Mouse (Mus musculus) neural tube, embryonic 14.5 days (tissue): Measurements from ENCODE around the gene Slc24a3. TPM values are rescaled to one million over a fixed set of nuclear protein-coding genes. Genes with fewer than 3 reads are reported as not detected.

Source experiments
- ATAC-seq: fragments of 200-750 bp; cut with Nextera tagmentation; 2 replicates; pipeline ENCODE4 v1.8.0; 2017; ENCODE audit warnings: low read depth, mild to moderate bottlenecking, moderate TSS enrichment, moderate library complexity
- H3K27ac ChIP-seq: fragments of 300-500 bp; sonication (generic); 2 replicates; pipeline ENCODE4 v1.5.1; 2014; ENCODE audit warnings: low read depth, mild to moderate bottlenecking, control low read depth, low read length, moderate library complexity, mixed read lengths
- H3K27me3 ChIP-seq: fragments of 300-500 bp; sonication (generic); 2 replicates; pipeline ENCODE4 v1.6.1; 2014; ENCODE audit warnings: low read length; ENCODE audit not compliant: control insufficient read depth, insufficient read depth
- H3K36me3 ChIP-seq: fragments of 300-500 bp; sonication (generic); 2 replicates; pipeline ENCODE4 v1.6.1; 2014; ENCODE audit warnings: low read length, mixed read lengths; ENCODE audit not compliant: control insufficient read depth, insufficient read depth
- H3K4me1 ChIP-seq: fragments of 300-500 bp; sonication (generic); 2 replicates; pipeline ENCODE4 v1.6.1; 2014; ENCODE audit warnings: low read length; ENCODE audit not compliant: control insufficient read depth, insufficient read depth
- H3K4me2 ChIP-seq: fragments of 300-500 bp; sonication (generic); 2 replicates; pipeline ENCODE4 v1.6.1; 2014; ENCODE audit warnings: mild to moderate bottlenecking, low read depth, low read length, control low read depth
- H3K4me3 ChIP-seq: fragments of 300-500 bp; sonication (generic); 2 replicates; pipeline ENCODE4 v1.5.1; 2014; ENCODE audit warnings: low read depth, low read length, control low read depth, mixed read lengths
- H3K9ac ChIP-seq: fragments of 300-500 bp; sonication (generic); replicated peaks from 2 replicates; pipeline ENCODE4 v1.6.1; 2014; ENCODE audit warnings: low read depth, mild to moderate bottlenecking, control low read depth, low read length, mixed read lengths
- H3K9me3 ChIP-seq: fragments of 300-500 bp; sonication (generic); 2 replicates; pipeline ENCODE4 v1.6.1; 2016; ENCODE audit warnings: low read length; ENCODE audit not compliant: control insufficient read depth
- WGBS: fragments of 180-500 bp; shearing (Covaris S2); extraction: QIAGEN DNeasy Blood & Tissue Kit; methylation state at CpG from one replicate; pipeline ENCODE4 v1.1.7; 2014; 5-methylcytosine and 5-hydroxymethylcytosine counted together
- polyA plus RNA-seq: library from polyadenylated mRNA; unstranded; fragments of >200 nt; fragmentation: Nextera tagmentation; extraction: Ambion mirVana; gene quantifications from 2 replicates; pipeline ENCODE4 v1.2.1, GENCODE M21; 2014

The Slc24a3 gene
- polyA plus RNA-seq, 1 experiment from 2014 or later: 31.2 TPM

DNA sequence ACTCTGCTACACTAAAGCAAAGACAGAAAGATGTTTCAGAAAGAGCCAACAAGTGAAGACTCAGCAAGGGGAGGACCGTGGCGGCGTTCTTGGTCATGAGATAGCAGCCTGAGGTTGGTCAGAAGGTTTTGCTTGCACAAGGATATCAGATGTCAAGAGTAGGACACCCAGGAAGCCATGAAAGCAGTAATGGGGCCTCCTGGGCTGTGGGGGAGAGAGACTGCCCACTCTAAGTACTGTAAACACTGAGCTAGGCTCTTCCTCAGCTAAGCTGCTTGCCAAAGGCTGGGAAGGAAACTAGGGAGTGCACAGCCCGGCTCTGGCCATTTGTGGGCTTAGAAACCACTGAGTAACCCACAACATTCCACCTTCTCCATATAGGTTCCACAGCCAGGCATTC lies 348.4 kb downstream of the Slc24a3 start:
- no peaks in the 10 kb centered on the region for H3K36me3 ChIP-seq
- 90% methylated on average over 4 of the region's 4 CpGs for WGBS
- H3K4me3 ChIP-seq: no peak overlapping the region
- no peak overlapping the region for H3K9ac ChIP-seq
- H3K27me3 ChIP-seq: no peaks in the 10 kb centered on the region
- H3K27ac ChIP-seq: no peak overlapping the region
- no peaks in the 10 kb centered on the region for H3K4me1 ChIP-seq
- H3K9me3 ChIP-seq: no peaks in the 10 kb centered on the region
- ATAC-seq: no peak
- no peak overlapping the region for H3K4me2 ChIP-seq

DNA sequence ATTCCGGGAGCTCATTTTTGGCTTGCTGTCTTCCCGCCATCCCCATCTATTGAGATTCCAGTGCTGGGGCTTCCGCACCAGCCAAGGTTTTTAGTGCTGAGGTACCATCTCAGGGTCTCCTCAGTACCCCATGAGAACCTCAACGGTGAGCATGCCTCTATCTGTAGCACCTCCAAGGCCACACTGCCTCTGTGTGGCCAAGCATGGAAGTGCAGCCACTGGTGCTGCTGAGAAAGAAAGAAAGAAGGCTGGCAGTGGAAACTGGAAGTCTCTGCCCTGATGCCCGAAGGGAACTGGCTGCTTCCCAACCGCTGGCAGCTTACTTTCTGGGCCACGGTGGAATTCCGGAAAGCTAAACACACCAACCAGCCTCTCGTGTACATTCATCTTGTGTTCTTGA lies 349.8 kb downstream of the Slc24a3 start:
- Histone ChIP-seq H3K36me3 (no peaks in the 10 kb centered on the region), H3K4me2 (no peak overlapping the region), H3K4me3 (no peak overlapping the region), H3K27ac (no peak overlapping the region), H3K9me3 (no peaks in the 10 kb centered on the region), H3K9ac (no peak overlapping the region), H3K27me3 (no peaks in the 10 kb centered on the region), H3K4me1 (no peaks in the 10 kb centered on the region)
- peak; percentile 75; the same call in 1 of the 2 replicates for ATAC-seq
- WGBS: 50% methylated on average over 9 of the region's 9 CpGs

DNA sequence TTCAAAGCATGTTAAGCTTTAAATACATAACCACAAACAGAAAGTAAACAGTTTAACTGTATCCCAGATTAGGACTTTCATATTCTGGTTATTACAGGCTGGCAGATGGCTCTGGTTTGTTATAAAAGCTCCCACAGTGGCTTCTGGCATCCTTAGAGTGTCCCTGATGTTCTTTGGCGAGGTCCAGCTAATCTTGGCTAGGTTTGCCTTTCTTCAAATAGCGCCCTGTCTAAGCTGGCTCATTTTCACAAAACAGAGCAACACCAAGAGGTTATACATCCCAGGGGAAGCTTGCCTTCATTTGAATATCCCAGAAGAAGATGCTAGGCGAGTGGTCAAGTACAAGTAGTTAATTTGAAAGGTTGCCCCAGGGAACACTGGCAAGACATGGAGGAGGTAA lies 354.5 kb downstream of the Slc24a3 start:
- no peaks in the 10 kb centered on the region for H3K36me3 ChIP-seq
- no peak overlapping the region for H3K27ac ChIP-seq
- H3K9me3 ChIP-seq: no peaks in the 10 kb centered on the region
- no peaks in the 10 kb centered on the region for H3K4me1 ChIP-seq
- H3K4me2 ChIP-seq: no peak overlapping the region
- WGBS: 52% methylated on average over 3 of the region's 3 CpGs
- no peaks in the 10 kb centered on the region for H3K27me3 ChIP-seq
- no peak for ATAC-seq
- no peak overlapping the region for H3K4me3 ChIP-seq
- H3K9ac ChIP-seq: no peak overlapping the region

DNA sequence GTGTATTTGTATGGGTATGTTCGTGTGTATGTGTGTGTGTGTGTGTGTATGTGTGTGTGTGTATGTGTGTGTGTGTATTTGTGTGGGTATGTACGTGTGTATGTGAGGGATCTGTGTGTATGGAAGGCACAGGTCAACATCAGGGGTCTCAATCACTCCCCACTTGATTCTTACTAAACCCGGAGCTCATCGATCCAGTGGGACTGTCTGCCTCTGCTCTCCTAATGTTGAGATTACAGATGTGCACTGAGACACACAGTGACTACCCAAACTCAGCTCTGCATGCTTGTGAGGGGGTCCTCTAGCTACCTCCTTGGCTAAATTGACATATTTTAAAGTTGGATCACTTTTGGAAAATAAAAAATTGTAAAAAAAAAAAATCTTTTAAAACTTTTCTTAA lies 355.8 kb downstream of the Slc24a3 start:
- no peak for ATAC-seq
- no peak overlapping the region for H3K4me3 ChIP-seq
- no peak overlapping the region for H3K4me2 ChIP-seq
- no peaks in the 10 kb centered on the region for H3K27me3 ChIP-seq
- H3K9ac ChIP-seq: no peak overlapping the region
- no peak overlapping the region for H3K27ac ChIP-seq
- WGBS: 90% methylated on average over 4 of the region's 4 CpGs
- no peaks in the 10 kb centered on the region for H3K4me1 ChIP-seq
- no peaks in the 10 kb centered on the region for H3K36me3 ChIP-seq
- no peaks in the 10 kb centered on the region for H3K9me3 ChIP-seq

DNA sequence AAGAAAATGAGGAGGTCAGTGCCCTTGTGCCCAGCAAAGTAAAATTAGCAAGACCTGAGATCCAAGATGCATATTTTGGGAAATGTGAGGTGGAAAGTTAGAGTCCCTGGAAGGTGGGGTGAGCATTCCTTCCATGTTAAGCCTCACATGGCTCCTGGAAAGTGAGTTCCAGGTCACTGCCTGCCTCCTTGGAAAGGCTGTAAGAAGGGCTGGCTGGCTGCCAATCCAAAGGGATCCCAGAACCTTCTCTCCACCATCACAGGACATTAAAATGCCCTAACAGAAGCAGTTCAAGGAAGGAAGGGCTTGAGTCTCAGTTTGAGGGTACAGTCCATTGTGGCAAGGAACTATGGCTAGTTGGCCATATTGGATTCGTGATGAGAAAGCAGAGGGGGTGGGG lies 359.6 kb downstream of the Slc24a3 start:
- Histone ChIP-seq H3K4me2 (no peak overlapping the region), H3K27me3 (no peaks in the 10 kb centered on the region), H3K36me3 (no peaks in the 10 kb centered on the region), H3K4me1 (no peaks in the 10 kb centered on the region), H3K27ac (no peak overlapping the region), H3K4me3 (no peak overlapping the region), H3K9ac (no peak overlapping the region), H3K9me3 (no peaks in the 10 kb centered on the region)
- ATAC-seq: no peak
- 88% methylated on average over 1 of the region's 1 CpGs for WGBS

DNA sequence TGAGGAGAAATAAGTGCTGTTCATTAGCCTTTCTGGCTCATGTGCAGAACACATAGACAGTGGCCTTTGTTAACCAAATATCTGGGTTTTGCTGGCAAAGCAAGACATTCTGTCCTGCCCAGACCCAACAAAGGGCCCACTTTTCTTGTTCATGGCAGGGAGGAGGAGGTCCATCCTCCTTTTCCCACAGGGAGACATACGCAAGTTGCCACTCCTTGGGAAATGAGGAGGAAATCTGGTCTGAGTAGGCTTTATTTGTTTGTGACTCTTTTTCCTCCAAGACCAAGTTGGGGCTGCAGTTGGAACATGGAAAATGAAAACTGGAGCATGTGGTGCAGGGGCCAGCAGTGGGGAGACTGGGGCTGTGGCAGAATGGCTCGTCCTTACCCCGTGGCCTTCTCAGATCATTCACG lies 363.4 kb downstream of the Slc24a3 start:
- H3K36me3 ChIP-seq: no peaks in the 10 kb centered on the region
- ATAC-seq: no peak

DNA sequence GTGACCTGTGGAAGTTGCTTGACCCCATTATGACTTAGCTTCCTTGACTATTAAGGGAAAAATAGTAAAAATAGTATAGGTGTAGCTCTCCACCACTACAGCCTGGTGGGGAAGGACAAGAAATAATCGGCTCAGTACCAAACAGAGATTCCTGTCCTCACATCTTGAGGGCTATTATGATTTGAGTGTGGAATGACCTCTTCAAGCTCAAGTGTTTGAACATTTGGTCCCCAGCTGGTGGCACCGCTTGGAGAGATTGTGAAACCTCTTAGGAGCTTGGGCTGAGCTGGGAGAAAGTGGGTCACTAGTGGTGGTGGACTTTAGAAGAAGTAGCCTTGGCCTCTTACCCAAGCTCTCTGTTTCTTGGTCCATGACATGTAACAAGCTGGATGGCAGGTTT lies 365.5 kb downstream of the Slc24a3 start:
- no peaks in the 10 kb centered on the region for H3K36me3 ChIP-seq
- no peaks in the 10 kb centered on the region for H3K9me3 ChIP-seq
- WGBS: 87% methylated on average over 2 of the region's 2 CpGs
- H3K4me1 ChIP-seq: no peaks in the 10 kb centered on the region
- ATAC-seq: no peak
- H3K9ac ChIP-seq: no peak overlapping the region
- no peak overlapping the region for H3K27ac ChIP-seq
- no peak overlapping the region for H3K4me2 ChIP-seq
- no peaks in the 10 kb centered on the region for H3K27me3 ChIP-seq
- H3K4me3 ChIP-seq: no peak overlapping the region

More for the DNA sequence above, 363.4 kb downstream of the Slc24a3 start:
- no peaks in the 10 kb centered on the region for H3K4me1 ChIP-seq
- no peak overlapping the region for H3K4me2 ChIP-seq
- H3K4me3 ChIP-seq: no peak overlapping the region
- WGBS: 66% methylated on average over 4 of the region's 4 CpGs
- no peak overlapping the region for H3K27ac ChIP-seq
- no peaks in the 10 kb centered on the region for H3K9me3 ChIP-seq
- H3K9ac ChIP-seq: no peak overlapping the region
- no peaks in the 10 kb centered on the region for H3K27me3 ChIP-seq

DNA sequence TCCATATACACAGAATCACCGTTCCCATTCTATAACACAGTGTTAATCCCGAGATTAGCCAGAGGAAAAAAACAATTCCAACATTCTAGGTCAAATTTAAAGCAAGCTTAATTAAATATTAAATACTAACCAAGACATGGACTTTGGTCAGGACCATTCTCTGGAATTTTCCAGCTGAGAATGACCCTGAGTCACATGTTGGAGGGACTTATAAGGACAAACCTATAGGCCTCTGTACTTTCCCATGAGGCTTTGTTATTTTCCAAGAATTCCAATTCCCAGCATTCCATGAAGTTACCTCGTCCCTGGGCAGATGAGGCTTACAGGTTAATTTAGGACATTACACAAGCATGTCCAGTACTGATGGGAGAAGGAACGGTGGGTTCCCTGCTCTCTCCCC lies 367.8 kb downstream of the Slc24a3 start:
- Histone ChIP-seq H3K36me3 (no peaks in the 10 kb centered on the region), H3K9ac (no peak overlapping the region), H3K4me1 (no peaks in the 10 kb centered on the region), H3K27ac (no peak overlapping the region), H3K4me2 (no peak overlapping the region), H3K9me3 (no peaks in the 10 kb centered on the region), H3K4me3 (no peak overlapping the region), H3K27me3 (no peaks in the 10 kb centered on the region)
- 90% methylated on average over 4 of the region's 4 CpGs for WGBS
- ATAC-seq: no peak

DNA sequence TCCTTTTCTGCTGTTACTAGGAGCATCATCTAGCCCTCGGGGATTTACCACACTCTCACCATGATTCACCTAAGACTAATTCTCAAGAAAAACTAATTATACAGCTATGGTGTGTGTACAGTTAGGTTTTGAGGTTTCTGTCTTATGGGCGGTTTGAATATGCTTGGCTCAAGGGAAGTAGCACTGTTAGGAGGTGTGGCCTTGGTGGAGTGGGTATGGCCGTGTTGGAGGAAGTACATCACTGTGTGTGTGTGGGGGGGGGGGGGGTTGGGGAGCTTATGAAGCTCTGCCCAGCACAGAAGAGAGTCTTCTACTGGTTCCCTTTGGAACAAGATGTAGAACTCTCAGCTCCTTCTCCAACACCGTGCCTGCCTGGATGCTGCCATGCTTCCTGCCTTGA lies 368.2 kb downstream of the Slc24a3 start:
- WGBS: 96% methylated on average over 4 of the region's 4 CpGs
- Histone ChIP-seq H3K4me3 (no peak overlapping the region), H3K4me1 (no peaks in the 10 kb centered on the region), H3K4me2 (no peak overlapping the region), H3K27ac (no peak overlapping the region), H3K9ac (no peak overlapping the region), H3K36me3 (no peaks in the 10 kb centered on the region), H3K27me3 (no peaks in the 10 kb centered on the region), H3K9me3 (no peaks in the 10 kb centered on the region)
- no peak for ATAC-seq

DNA sequence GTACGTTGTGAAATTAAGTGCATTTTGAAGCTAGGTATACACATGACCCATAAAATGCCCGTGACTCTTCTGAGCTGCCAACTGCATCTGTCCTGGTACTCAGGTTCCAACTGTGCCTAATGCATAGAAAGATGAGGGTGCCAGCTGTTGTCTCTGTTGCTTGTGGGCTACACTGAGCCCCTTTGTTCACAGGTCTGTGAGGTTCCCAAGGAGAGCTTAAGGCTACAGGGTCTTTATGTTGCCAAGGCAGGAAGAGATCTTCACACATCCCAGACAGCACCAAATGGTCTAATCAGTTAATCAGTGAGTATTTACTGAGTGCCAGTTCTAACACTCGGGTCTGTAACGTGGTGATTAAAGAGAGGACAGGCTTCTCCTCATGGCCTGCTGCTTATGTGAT lies 369.4 kb downstream of the Slc24a3 start:
- H3K4me3 ChIP-seq: no peak overlapping the region
- 60% methylated on average over 4 of the region's 4 CpGs for WGBS
- no peak overlapping the region for H3K9ac ChIP-seq
- no peaks in the 10 kb centered on the region for H3K27me3 ChIP-seq
- H3K4me2 ChIP-seq: no peak overlapping the region
- H3K9me3 ChIP-seq: no peaks in the 10 kb centered on the region
- no peaks in the 10 kb centered on the region for H3K36me3 ChIP-seq
- H3K4me1 ChIP-seq: no peaks in the 10 kb centered on the region
- ATAC-seq: no peak
- no peak overlapping the region for H3K27ac ChIP-seq
